Mouse (Mus musculus): ENCODE results near the gene Ell3. TPM values are rescaled to one million over a fixed set of nuclear protein-coding genes. Genes with fewer than 3 reads are reported as not detected.
"Not testable (repeated sequence)": the region's sequence is repeated elsewhere in the genome, so short reads cannot be mapped to it uniquely, and the experiment has no call there.

The Ell3 gene
- 6.4 and 8.1 TPM in 2 replicates for polyA plus RNA-seq (2016; fragmentation: Nextera tagmentation; extraction: Ambion mirVana)

DNA sequence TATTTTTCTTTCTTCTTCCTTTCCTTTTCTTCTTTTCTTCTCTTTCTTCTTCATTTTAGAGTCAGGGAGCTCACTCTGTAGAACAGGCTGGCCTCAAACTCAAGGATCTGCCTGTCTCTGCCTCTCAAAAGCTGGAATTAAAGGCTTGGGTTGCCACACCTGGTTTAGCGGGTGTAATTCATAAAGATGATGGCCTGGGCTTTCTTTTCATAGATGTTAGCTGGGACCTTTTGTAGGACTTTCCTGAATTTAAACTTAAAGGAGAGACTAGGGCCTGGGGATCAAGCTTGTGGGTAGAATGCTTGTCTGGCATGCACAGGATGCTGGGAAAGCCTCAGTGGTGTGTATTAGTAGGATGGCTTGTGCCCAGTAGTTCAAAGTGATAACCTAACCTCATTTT, at the start of gene Ell3:
Gene Ell3, minus strand, starts transcription at position 101 of the 400 bp plus-strand sequence.
- H3K4me3 ChIP-seq, result peak within 1 kb of the TSS; percentile 67
- no peak within 1 kb of the TSS for H3K27ac ChIP-seq
- WGBS, result 82% methylated on average over 1 of the region's 1 CpGs
- peaks cover 34% of the 10 kb centered on the region for H3K4me1 ChIP-seq
- H3K27me3 ChIP-seq (ENCODE audit: low read depth, poor library complexity, severe bottlenecking), result peaks cover 34% of the 10 kb centered on the region
- H3K9me3 ChIP-seq (replicated peaks), result no peaks in the 10 kb centered on the region
- peaks cover 11% of the 10 kb centered on the region for H3K36me3 ChIP-seq
- no peak for DNase-seq (ENCODE audit: low spot score)

DNA sequence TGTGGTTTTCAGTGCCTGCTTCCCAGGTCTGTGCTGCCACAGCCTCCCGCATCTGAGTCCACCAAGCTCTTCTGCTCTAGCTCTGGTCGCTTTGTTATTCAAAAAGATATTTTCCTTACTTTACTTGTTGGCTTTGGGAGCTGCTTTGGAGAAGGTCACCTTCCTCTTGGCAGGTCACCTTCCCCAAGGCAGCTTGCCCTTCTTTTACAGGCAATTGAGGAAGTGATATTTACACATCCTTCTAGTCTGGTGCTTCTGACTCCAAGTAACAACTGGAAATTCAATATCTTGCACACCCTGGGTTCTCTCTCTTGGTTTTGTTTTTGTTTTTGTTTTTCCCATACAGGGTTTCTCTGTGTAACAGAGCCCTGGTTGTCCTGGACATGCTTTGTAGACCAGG, 40.3 kb upstream of the Ell3 start:
- H3K4me1 ChIP-seq; H3K36me3 ChIP-seq; H3K27me3 ChIP-seq (ENCODE audit: low read depth, poor library complexity, severe bottlenecking); H3K9me3 ChIP-seq (replicated peaks); H3K27ac ChIP-seq; DNase-seq (ENCODE audit: low spot score); H3K4me3 ChIP-seq: not testable (repeated sequence)
- 79% methylated on average over 2 of the region's 2 CpGs for WGBS

DNA sequence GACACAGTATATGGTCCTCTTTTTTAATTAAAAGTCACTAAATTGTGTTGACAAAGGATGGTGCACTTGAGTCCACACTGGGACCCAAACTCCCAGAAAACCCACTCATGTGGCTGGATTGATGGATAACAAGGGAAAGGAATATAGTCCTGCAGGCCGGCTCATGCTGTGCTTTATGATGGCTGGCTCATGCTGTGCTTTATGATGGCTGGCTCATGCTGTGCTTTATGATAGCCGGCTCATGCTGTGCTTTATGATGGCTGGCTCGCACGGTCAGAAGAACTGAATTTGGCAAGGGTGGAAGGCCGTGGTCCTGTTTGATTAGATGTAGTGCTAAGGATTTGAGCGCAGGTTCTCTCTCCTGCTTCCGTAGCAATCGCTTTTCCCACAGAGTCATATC, 39.5 kb upstream of the Ell3 start:
- Histone ChIP-seq H3K36me3 (no peaks in the 10 kb centered on the region), H3K9me3 (replicated peaks) (no peaks in the 10 kb centered on the region), H3K27me3 (ENCODE audit: low read depth, poor library complexity, severe bottlenecking) (no peaks in the 10 kb centered on the region), H3K4me1 (peaks cover 5% of the 10 kb centered on the region; the same call in 1 of the 2 replicates), H3K27ac (no peak overlapping the region), H3K4me3 (no peak overlapping the region)
- 74% methylated on average over 8 of the region's 8 CpGs for WGBS
- DNase-seq (ENCODE audit: low spot score), result peak; percentile 20

DNA sequence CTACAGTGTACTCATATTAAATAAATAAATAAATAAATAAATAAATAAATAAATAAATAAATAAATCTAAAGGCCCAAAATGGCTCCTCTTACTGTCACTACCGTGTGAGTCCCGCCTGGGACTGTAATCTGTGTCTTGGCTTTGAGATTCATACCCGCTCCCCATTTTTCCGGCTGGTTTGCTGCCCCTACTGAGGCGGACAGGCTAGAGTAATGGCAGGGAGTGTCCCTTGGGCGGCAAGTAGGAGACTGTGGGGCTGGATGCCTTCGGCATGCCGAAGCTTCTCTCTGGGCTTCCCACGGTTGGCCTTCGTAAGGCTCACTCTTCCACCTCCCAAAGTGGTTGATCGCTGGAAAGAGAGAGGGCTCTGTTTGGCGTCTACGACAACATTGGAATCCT, 36.8 kb upstream of the Ell3 start:
- not testable (repeated sequence) for H3K27me3 ChIP-seq (ENCODE audit: low read depth, poor library complexity, severe bottlenecking); H3K4me1 ChIP-seq; H3K4me3 ChIP-seq; H3K27ac ChIP-seq; H3K9me3 ChIP-seq (replicated peaks); H3K36me3 ChIP-seq
- peak; percentile 19 for DNase-seq (ENCODE audit: low spot score)
- WGBS, result 84% methylated on average over 13 of the region's 13 CpGs

DNA sequence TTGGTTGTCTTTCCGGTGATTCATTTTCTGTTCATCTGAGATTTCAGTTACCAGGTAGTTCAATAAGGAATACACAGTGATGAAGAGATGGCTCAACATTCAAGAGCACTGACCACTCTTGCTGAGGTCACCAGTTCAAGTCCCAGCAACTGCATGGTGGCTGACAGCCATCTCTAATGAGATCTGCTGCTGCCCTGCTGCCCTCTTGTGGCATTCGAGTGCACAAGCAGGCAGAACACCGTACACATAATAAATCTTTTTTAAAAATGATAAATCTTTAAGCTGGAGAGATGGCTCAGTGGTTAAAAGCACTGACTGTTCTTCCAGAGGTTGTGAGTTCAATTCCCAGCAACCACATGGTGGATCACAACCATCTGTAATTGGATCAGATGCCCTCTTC, 36.4 kb upstream of the Ell3 start:
- no peaks in the 10 kb centered on the region for H3K9me3 ChIP-seq (replicated peaks)
- no peak overlapping the region for H3K4me3 ChIP-seq
- peaks cover 5% of the 10 kb centered on the region for H3K4me1 ChIP-seq
- DNase-seq (ENCODE audit: low spot score), result peak; percentile 31
- H3K27ac ChIP-seq, result no peak overlapping the region
- 63% methylated on average over 3 of the region's 3 CpGs for WGBS
- no peaks in the 10 kb centered on the region for H3K27me3 ChIP-seq (ENCODE audit: low read depth, poor library complexity, severe bottlenecking)
- no peaks in the 10 kb centered on the region for H3K36me3 ChIP-seq

DNA sequence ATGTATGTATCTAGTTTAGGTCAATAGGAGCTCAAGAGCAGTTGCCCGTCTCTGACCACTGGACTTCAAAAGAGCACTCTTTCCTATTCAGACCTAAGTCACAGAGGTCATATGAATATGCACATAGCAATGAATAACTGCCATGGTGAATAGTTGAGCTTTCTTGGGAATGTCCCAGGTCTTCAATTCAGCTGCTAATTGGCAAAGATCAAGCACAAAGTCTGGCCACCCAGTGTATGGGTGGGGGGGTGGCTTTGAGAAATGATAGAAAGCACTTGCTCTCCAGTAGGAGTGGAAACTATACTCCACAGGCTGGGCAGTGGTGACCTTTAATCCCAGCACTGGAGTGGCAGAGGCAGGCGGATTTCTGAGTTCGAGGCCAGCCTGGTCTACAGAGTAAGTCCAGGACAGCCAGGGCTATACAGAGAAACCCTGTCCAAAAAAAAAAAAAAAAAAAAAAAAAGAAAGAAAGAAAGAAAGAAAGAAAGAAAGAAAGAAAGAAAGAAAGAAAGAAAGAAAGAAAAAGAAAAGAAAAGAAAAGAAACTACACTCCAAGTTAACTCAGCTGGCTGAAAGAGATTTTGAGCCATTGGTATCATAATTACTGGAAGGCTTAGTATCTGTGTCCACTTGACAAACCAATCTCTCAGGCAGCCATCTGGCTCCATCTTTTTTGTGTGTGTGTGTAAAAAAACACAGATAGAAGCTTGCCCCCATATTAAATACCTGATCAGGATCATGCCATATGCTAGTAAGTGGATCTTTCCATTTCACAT, 33.6 kb upstream of the Ell3 start:
- Histone ChIP-seq H3K4me3 (no peak overlapping the region), H3K27me3 (ENCODE audit: low read depth, poor library complexity, severe bottlenecking) (no peaks in the 10 kb centered on the region), H3K4me1 (peaks cover 3% of the 10 kb centered on the region; the same call in 1 of the 2 replicates), H3K9me3 (replicated peaks) (no peaks in the 10 kb centered on the region), H3K27ac (no peak overlapping the region), H3K36me3 (no peaks in the 10 kb centered on the region)
- WGBS, result 76% methylated on average over 3 of the region's 3 CpGs
- DNase-seq (ENCODE audit: low spot score), result peak; percentile 18

DNA sequence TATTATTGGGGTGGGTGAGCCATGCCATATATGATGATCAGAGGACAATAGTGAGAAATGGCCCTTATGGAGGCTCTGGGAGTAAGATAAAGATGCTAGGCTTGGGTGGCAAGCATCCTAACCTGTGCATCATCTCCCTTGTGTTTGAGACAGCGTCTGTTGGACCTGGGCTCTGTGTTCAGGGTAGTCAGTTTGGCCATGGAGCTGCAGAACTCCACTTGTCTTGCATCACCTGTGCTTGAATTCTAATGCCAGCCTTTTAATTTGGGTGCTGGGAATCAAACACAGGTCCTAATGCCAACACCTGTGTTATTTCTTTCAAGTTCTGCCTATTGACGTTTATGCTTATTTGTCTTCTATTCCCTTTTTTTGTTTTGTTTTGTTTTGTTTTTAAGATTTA, 31.2 kb upstream of the Ell3 start:
- H3K4me1 ChIP-seq; H3K27ac ChIP-seq; DNase-seq (ENCODE audit: low spot score); H3K4me3 ChIP-seq; H3K27me3 ChIP-seq (ENCODE audit: low read depth, poor library complexity, severe bottlenecking); H3K9me3 ChIP-seq (replicated peaks): not testable (repeated sequence)
- 96% methylated on average over 2 of the region's 2 CpGs for WGBS
- peaks cover 11% of the 10 kb centered on the region for H3K36me3 ChIP-seq

DNA sequence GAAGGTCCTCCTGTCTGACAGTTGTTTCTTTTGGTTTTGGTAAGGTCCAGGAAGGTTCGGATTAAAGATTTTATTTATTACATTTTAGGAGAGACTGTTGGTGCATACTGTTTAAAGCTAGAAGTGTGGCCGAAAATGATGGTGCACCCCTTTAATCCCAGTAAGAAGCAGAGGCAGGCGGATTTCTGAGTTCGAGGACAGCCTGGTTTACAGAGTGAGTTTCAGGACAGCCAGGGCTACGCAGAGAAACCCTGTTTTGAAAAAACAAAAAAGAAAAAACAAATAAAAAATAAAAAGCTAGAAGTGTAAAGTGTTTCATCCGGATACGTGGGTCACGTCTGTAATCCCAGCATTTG, 30.1 kb upstream of the Ell3 start:
- H3K9me3 ChIP-seq (replicated peaks), result no peaks in the 10 kb centered on the region
- no peaks in the 10 kb centered on the region for H3K27me3 ChIP-seq (ENCODE audit: low read depth, poor library complexity, severe bottlenecking)
- H3K27ac ChIP-seq, result no peak overlapping the region; the same call in 1 of the 2 replicates
- no peak for DNase-seq (ENCODE audit: low spot score)
- H3K4me3 ChIP-seq, result peak overlapping the region; percentile 62
- H3K36me3 ChIP-seq, result peaks cover 12% of the 10 kb centered on the region
- 37% methylated on average over 8 of the region's 8 CpGs for WGBS
- peaks cover 3% of the 10 kb centered on the region; the same call in 1 of the 2 replicates for H3K4me1 ChIP-seq

DNA sequence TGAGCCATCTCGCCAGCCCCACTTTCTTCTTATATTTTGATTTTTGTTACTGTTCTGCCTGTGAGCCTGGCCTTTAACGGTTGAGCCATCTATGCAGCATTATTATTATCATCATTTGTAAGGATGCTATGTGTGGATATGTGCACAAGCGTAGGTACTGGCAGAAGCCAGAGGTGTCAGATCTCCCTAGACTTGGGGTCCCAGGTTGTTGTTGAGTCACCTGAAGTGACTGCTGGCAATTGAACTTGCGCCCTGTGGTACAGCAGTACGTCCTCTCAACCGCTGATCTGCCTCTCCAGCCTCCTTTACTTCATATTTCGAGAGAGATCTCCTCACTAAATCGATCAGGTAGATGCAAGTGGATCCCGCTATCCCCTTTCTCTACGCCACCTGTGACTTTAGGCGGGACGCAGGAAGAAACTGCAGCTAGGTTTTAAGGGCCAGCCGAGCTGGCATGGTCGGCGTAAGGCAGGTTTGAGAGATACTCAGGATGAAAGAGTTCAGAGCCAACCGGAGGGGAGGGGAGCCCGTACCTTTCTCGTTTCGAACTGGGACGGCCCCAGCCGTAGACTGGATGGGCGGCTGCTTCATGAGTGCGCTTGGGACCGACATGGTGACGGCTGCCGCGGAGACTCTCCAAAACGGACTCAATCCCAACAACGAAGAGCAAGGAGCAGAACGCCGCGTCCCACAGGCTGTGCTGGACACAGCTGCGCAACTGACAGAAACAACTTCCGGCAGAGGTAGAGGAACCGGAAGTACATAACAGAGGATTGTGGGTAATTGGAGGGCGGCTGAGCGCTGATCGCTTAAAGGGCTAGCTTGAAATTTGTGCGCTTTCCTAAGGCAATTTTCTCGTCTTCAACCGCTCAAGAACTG, 29.5 kb upstream of the Ell3 start, which contains the start of gene Mfap1b:
Gene Mfap1b, minus strand, starts transcription at position 767 of the 879 bp plus-strand sequence.
- H3K4me3 ChIP-seq, result peak within 1 kb of the TSS; percentile 62
- not testable (repeated sequence) for H3K9me3 ChIP-seq (replicated peaks); H3K4me1 ChIP-seq; H3K27me3 ChIP-seq (ENCODE audit: low read depth, poor library complexity, severe bottlenecking); H3K27ac ChIP-seq
- DNase-seq (ENCODE audit: low spot score), result peak; percentile 82
- 6% methylated on average over 41 of the region's 41 CpGs for whole genome bisulfite sequencing
- H3K36me3 ChIP-seq, result peaks cover 12% of the 10 kb centered on the region

DNA sequence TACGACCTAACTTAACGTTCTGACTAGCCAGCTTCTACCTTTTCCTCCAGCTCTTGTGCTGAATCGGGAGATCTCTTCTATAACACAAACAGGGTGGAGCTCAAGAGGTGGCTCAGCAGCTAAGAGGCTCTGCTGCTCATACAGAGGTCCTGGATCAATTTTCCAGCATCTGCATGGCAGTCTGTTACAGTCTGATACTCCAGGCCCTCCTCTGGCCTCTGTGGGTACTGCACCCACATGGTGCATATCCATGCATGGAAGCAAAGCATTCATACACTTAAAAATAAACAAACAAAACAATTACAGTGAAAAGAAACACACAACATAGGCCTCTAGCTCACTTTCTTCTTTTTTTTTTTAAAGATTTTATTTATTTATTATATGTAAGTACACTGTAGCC, 28.7 kb upstream of the Ell3 start:
- H3K27me3 ChIP-seq (ENCODE audit: low read depth, poor library complexity, severe bottlenecking); H3K27ac ChIP-seq: not testable (repeated sequence)

DNA sequence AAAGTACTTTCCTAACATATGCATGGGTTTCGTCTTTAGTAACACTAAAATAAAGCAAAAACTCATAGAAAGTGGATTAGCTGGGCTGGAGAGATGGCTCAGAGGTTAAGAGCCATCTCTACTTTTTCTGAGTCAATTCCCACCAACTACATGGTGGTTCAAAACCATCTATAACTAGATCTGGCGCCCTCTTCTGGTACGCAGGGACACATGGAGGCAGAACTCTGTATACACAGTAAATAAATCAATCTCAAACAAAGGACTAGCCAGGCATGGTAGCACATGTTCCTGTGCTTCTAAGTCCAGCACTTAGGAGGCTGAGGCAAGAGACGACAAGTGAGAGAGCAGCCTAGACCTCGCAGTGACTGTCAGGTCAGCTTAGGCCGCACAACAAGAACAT, 24.9 kb upstream of the Ell3 start:
- WGBS, result 73% methylated on average over 4 of the region's 6 CpGs
- not testable (repeated sequence) for DNase-seq (ENCODE audit: low spot score)
- H3K36me3 ChIP-seq, result peaks cover 16% of the 10 kb centered on the region

More for the DNA sequence above, 28.7 kb upstream of the Ell3 start:
- H3K9me3 ChIP-seq (replicated peaks); H3K4me1 ChIP-seq; H3K4me3 ChIP-seq; DNase-seq (ENCODE audit: low spot score): not testable (repeated sequence)
- H3K36me3 ChIP-seq, result peaks cover 16% of the 10 kb centered on the region
- 93% methylated on average over 3 of the region's 3 CpGs for WGBS

DNA sequence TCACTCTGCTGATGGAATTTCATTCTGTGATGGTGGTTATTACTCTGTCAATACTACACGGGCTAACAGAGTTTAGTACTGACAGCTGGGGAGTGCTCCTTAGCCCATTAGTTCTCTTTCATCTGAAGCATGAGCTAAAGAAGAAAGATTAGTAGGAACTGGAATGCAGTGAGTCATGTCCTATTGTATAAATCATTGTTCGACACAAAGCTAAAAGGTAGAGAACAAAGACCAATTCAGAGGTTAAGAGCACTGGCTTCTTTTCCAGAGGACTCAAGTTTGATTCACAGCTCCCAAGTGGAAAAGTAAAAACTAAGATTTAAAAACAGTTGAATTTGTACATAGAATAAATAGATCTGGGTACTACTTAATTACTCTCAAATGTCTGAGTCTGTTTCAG, 16.0 kb upstream of the Ell3 start:
- Histone ChIP-seq H3K27ac (no peak overlapping the region), H3K9me3 (replicated peaks) (no peaks in the 10 kb centered on the region), H3K4me3 (no peak overlapping the region), H3K36me3 (peaks cover 39% of the 10 kb centered on the region), H3K27me3 (ENCODE audit: low read depth, poor library complexity, severe bottlenecking) (no peaks in the 10 kb centered on the region), H3K4me1 (peaks cover 13% of the 10 kb centered on the region)
- no peak for DNase-seq (ENCODE audit: low spot score)
- 69% methylated on average over 2 of the region's 2 CpGs for WGBS

More for the DNA sequence above, 24.9 kb upstream of the Ell3 start:
- H3K4me1 ChIP-seq; H3K27me3 ChIP-seq (ENCODE audit: low read depth, poor library complexity, severe bottlenecking); H3K4me3 ChIP-seq; H3K27ac ChIP-seq; H3K9me3 ChIP-seq (replicated peaks): not testable (repeated sequence)
